Mouse (Mus musculus) monocyte, adult 59 days (primary cell): Measurements from ENCODE around the gene Gm49391. TPM values are rescaled to one million over a fixed set of nuclear protein-coding genes. Genes with fewer than 3 reads are reported as not detected.

Source experiments
- total RNA-seq, 2 experiments: library from RNA; stranded (reverse); gene quantifications; one replicate each; pipeline ENCODE4 v1.2.4; 2023

The Gm49391 gene
- under 1 TPM in 1 of 2 experiments, not detected in 1; 0.70 TPM for total RNA-seq

DNA sequence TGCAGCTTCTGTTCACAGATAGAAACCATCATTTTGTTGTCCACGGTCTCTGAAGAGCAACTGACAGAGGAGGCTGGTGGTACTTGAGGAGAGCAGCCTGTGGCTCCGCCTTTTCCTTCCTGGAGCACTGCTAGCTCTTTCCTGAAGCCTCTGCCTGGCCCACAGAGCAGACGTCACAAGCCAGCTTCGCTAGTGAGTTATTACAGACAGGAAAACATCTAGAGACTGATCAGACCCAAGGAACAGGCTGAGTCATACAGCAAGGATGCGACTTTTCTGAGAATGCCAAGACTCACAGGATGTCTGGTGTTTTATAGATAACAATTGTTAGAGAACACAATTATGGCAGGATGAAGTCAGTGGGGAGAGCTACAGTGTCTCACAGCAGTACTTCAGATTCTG lies at the start of gene Gm49391, which contains the start of gene Ctla2a:
TSS of gene Gm49391 (minus strand) at position 72 of the 402 bp plus-strand sequence.
TSS of gene Ctla2a (minus strand) at position 126 of the 402 bp plus-strand sequence.

DNA sequence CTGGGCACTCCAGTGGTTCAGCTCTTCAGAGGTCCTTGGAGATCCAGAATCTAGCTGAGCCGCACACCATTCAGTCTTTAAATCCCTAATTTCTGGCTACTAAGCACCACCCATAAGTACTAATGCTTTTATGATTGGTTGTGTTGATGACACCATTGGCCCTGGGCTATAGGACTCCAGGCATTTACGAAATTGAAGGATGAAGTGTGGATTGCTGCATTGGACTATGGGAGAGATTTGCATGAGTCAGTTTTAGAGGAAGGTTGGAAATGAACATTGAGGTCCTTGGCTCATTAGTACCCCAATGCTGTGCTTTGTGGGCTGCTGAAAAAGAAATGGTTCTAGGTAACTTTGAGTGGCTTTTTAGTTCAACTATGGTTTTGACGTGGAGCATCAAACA lies 5.5 kb upstream of the Gm49391 start, which contains the start of gene Tpbpa:
TSS of gene Tpbpa (minus strand) at position 101 of the 400 bp plus-strand sequence.

GRCm38 (mm10) chr13:60935490-60935889 lies 881 bp downstream of the Gm49391 start, which contains the start of gene Gm49393:
Gene Gm49393 (minus strand): TSS chr13:60935590.

GRCm38 (mm10) chr13:60904780-60905179 lies 31.6 kb downstream of the Gm49391 start, which contains the start of gene Tpbpb:
Gene Tpbpb (minus strand): TSS chr13:60904880.

DNA sequence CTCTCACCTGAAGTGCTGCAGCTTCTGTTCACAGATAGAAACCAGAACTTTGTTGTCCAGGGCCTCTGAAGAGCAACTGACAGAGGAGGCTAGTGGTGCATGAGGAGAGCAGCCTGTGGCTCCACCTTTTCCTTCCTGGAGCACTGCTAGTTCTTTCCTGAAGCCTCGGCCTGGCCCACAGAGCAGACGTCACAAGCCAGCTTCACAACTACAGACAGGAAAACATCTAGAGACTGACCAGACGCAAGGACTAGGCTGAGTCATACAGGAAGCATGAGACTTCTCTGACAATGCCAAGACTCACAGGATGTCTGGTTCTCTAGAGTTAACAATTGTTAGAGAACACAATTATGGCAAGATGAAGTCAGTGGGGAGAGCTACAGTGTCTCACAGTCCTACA lies 39.0 kb downstream of the Gm49391 start, which contains the start of gene Ctla2b:
TSS of gene Ctla2b (minus strand) at position 120 of the 400 bp plus-strand sequence.

GRCm38 (mm10) chr13:60896794-60897193 lies 39.6 kb downstream of the Gm49391 start, which contains the start of gene Gm49392:
Gene Gm49392 (minus strand): TSS chr13:60896894.

DNA sequence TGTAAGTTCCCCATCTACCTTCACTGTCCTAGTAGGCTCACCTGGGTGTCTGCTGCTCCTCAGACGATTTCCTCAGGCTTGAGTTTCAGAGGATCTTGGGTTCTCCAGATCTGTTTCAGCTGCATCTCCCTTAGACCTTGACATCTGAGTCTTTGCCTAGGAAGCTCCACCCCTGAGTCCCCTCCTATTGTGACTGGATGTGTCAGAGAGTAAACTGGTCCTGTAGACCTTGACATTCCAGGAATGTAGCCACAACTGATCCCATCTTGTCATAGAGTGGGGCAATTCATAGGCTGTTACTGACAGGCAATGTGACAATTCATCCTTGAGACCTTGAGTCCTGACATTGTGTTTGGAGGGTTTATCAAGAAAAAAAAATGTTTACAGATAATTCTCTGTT lies 72.1 kb downstream of the Gm49391 start, which contains the start of gene 4930486L24Rik:
TSS of gene 4930486L24Rik (minus strand) at position 195 of the 400 bp plus-strand sequence.

Other genes starting within 250 kb of the Gm49391 start
- not detected for gene BC051665, start 150.2 kb downstream of the Gm49391 start, total RNA-seq
- gene Ctsll3, start 133.7 kb downstream of the Gm49391 start, total RNA-seq, result not detected
- not detected for gene 4930486L24Rik, start 72.1 kb downstream of the Gm49391 start, total RNA-seq
- not detected for gene Gm49392, start 39.7 kb downstream of the Gm49391 start, total RNA-seq
- gene Ctla2b, start 39.1 kb downstream of the Gm49391 start, total RNA-seq, result 10 to 100 TPM in 1 of 2 experiments, 1 to 10 TPM in 1; 7.5 to 14.3 TPM
- gene Tpbpb, start 31.7 kb downstream of the Gm49391 start, total RNA-seq, result not detected
- gene Gm49393, start 981 bp downstream of the Gm49391 start, total RNA-seq, result not detected
- under 1 TPM in 1 of 2 experiments, not detected in 1; 0.55 TPM for gene Ctla2a, start 54 bp upstream of the Gm49391 start, total RNA-seq
- not detected for gene Tpbpa, start 5.4 kb upstream of the Gm49391 start, total RNA-seq
- gene Ctsj, start 69.4 kb upstream of the Gm49391 start, total RNA-seq, result not detected
- not detected for gene Ctsq, start 104.1 kb upstream of the Gm49391 start, total RNA-seq
- not detected for gene Ctsr, start 227.7 kb upstream of the Gm49391 start, total RNA-seq